Mouse (Mus musculus): Measurements from ENCODE around the gene Eif3k. TPM values are rescaled to one million over a fixed set of nuclear protein-coding genes. Genes with fewer than 3 reads are reported as not detected.

Eif3k gene
- polyA plus RNA-seq, 1 experiment from 2014 or later, result 373 TPM

- no peak for ATAC-seq (ENCODE audit: insufficient read depth, low FRiP score, low read depth)
- WGBS, result 44% methylated on average over 5 of the region's 5 CpGs
These were observed 38.0 kb downstream of the Eif3k start for GRCm38 (mm10) chr7:28943451-28944180.

GRCm38 (mm10) chr7:28941542-28941941, 40.1 kb downstream of the Eif3k start:
- no peak overlapping the region for H3K4me2 ChIP-seq
- H3K9ac ChIP-seq, result no peak overlapping the region
- H3K4me1 ChIP-seq, result peaks cover 69% of the 10 kb centered on the region

More at GRCm38 (mm10) chr7:28943451-28944180, 38.0 kb downstream of the Eif3k start:
- H3K4me2 ChIP-seq, result no peak overlapping the region
- peaks cover 76% of the 10 kb centered on the region for H3K4me1 ChIP-seq
- no peaks in the 10 kb centered on the region for H3K9me3 ChIP-seq
- H3K27me3 ChIP-seq (replicated peaks), result no peaks in the 10 kb centered on the region
- H3K4me3 ChIP-seq (replicated peaks), result no peak overlapping the region
- peak overlapping the region; percentile 58 for H3K27ac ChIP-seq
- H3K9ac ChIP-seq, result no peak overlapping the region
- no peaks in the 10 kb centered on the region for H3K36me3 ChIP-seq

GRCm38 (mm10) chr7:28941129-28941528, 40.5 kb downstream of the Eif3k start:
- WGBS, result 65% methylated on average over 4 of the region's 4 CpGs
- H3K9ac ChIP-seq, result no peak overlapping the region
- H3K27ac ChIP-seq, result peak overlapping the region; percentile 58
- no peaks in the 10 kb centered on the region for H3K9me3 ChIP-seq
- no peak overlapping the region for H3K4me2 ChIP-seq
- no peak for ATAC-seq (ENCODE audit: insufficient read depth, low FRiP score, low read depth)
- peaks cover 69% of the 10 kb centered on the region for H3K4me1 ChIP-seq
- H3K36me3 ChIP-seq, result no peaks in the 10 kb centered on the region
- H3K4me3 ChIP-seq (replicated peaks), result no peak overlapping the region
- H3K27me3 ChIP-seq (replicated peaks), result no peaks in the 10 kb centered on the region

More at GRCm38 (mm10) chr7:28941542-28941941, 40.1 kb downstream of the Eif3k start:
- no peak overlapping the region for H3K4me3 ChIP-seq (replicated peaks)
- WGBS, result 58% methylated on average over 4 of the region's 4 CpGs
- no peaks in the 10 kb centered on the region for H3K36me3 ChIP-seq
- no peaks in the 10 kb centered on the region for H3K9me3 ChIP-seq
- H3K27ac ChIP-seq, result peak overlapping the region; percentile 58
- no peak for ATAC-seq (ENCODE audit: insufficient read depth, low FRiP score, low read depth)
- no peaks in the 10 kb centered on the region for H3K27me3 ChIP-seq (replicated peaks)

- H3K4me2 ChIP-seq, result no peak overlapping the region
- no peak overlapping the region for H3K4me3 ChIP-seq (replicated peaks)
- 67% methylated on average over 7 of the region's 7 CpGs for WGBS
- H3K27ac ChIP-seq, result peak overlapping the region; percentile 58
- no peak for ATAC-seq (ENCODE audit: insufficient read depth, low FRiP score, low read depth)
- H3K36me3 ChIP-seq, result no peaks in the 10 kb centered on the region
- H3K4me1 ChIP-seq, result peaks cover 55% of the 10 kb centered on the region
- no peak overlapping the region for H3K9ac ChIP-seq
- no peaks in the 10 kb centered on the region for H3K9me3 ChIP-seq
- no peaks in the 10 kb centered on the region for H3K27me3 ChIP-seq (replicated peaks)
These were observed 42.1 kb downstream of the Eif3k start for GRCm38 (mm10) chr7:28939418-28940183.

- Histone ChIP-seq H3K4me1 (peaks cover 55% of the 10 kb centered on the region), H3K9me3 (no peaks in the 10 kb centered on the region), H3K27me3 (replicated peaks) (no peaks in the 10 kb centered on the region), H3K4me3 (replicated peaks) (no peak overlapping the region), H3K27ac (0 out of 2 replicates have a peak overlapping the region, but pooled peaks have one; percentile 58), H3K9ac (no peak overlapping the region), H3K36me3 (no peaks in the 10 kb centered on the region), H3K4me2 (no peak overlapping the region)
- 80% methylated on average over 4 of the region's 4 CpGs for WGBS
- no peak for ATAC-seq (ENCODE audit: insufficient read depth, low FRiP score, low read depth)
These were observed 43.0 kb downstream of the Eif3k start for GRCm38 (mm10) chr7:28938654-28939053.

- Histone ChIP-seq H3K36me3 (no peaks in the 10 kb centered on the region), H3K9me3 (no peaks in the 10 kb centered on the region), H3K4me3 (replicated peaks) (no peak overlapping the region), H3K4me1 (peaks cover 58% of the 10 kb centered on the region), H3K27ac (peak overlapping the region; percentile 2; the same call in 1 of the 2 replicates), H3K9ac (no peak overlapping the region), H3K27me3 (replicated peaks) (no peaks in the 10 kb centered on the region), H3K4me2 (no peak overlapping the region)
- ATAC-seq (ENCODE audit: insufficient read depth, low FRiP score, low read depth), result no peak
- 46% methylated on average over 4 of the region's 4 CpGs for WGBS
These were observed 44.9 kb downstream of the Eif3k start for GRCm38 (mm10) chr7:28936787-28937186.

GRCm38 (mm10) chr7:28933825-28934224, 47.8 kb downstream of the Eif3k start:
- Histone ChIP-seq H3K4me3 (replicated peaks) (no peak overlapping the region), H3K36me3 (no peaks in the 10 kb centered on the region), H3K27ac (no peak overlapping the region; the same call in 1 of the 2 replicates), H3K4me2 (no peak overlapping the region), H3K27me3 (replicated peaks) (no peaks in the 10 kb centered on the region), H3K9ac (no peak overlapping the region), H3K9me3 (no peaks in the 10 kb centered on the region), H3K4me1 (peaks cover 56% of the 10 kb centered on the region)
- WGBS, result 90% methylated on average over 2 of the region's 2 CpGs
- no peak for ATAC-seq (ENCODE audit: insufficient read depth, low FRiP score, low read depth)

GRCm38 (mm10) chr7:28932421-28933041, 49.1 kb downstream of the Eif3k start:
- H3K4me1 ChIP-seq, result peaks cover 49% of the 10 kb centered on the region

GRCm38 (mm10) chr7:28931695-28932039, 50.0 kb downstream of the Eif3k start:
- H3K27ac ChIP-seq, result peak overlapping the region; percentile 83
- no peak overlapping the region for H3K9ac ChIP-seq
- 70% methylated on average over 4 of the region's 4 CpGs for WGBS
- no peaks in the 10 kb centered on the region for H3K27me3 ChIP-seq (replicated peaks)
- H3K4me2 ChIP-seq, result no peak overlapping the region
- H3K4me1 ChIP-seq, result peaks cover 47% of the 10 kb centered on the region
- H3K4me3 ChIP-seq (replicated peaks), result no peak overlapping the region
- no peaks in the 10 kb centered on the region for H3K36me3 ChIP-seq
- H3K9me3 ChIP-seq, result no peaks in the 10 kb centered on the region
- ATAC-seq (ENCODE audit: insufficient read depth, low FRiP score, low read depth), result no peak; the same call in 1 of the 2 replicates

More at GRCm38 (mm10) chr7:28932421-28933041, 49.1 kb downstream of the Eif3k start:
- no peak for ATAC-seq (ENCODE audit: insufficient read depth, low FRiP score, low read depth)
- no peak overlapping the region for H3K4me3 ChIP-seq (replicated peaks)
- 64% methylated on average over 6 of the region's 6 CpGs for WGBS
- peak overlapping the region; percentile 11; the same call in 1 of the 2 replicates for H3K4me2 ChIP-seq
- no peaks in the 10 kb centered on the region for H3K9me3 ChIP-seq
- no peaks in the 10 kb centered on the region for H3K36me3 ChIP-seq
- H3K27ac ChIP-seq, result peak overlapping the region; percentile 83
- no peak overlapping the region for H3K9ac ChIP-seq
- no peaks in the 10 kb centered on the region for H3K27me3 ChIP-seq (replicated peaks)

GRCm38 (mm10) chr7:28931032-28931694, 50.5 kb downstream of the Eif3k start:
- 66% methylated on average over 7 of the region's 7 CpGs for WGBS
- H3K9ac ChIP-seq, result no peak overlapping the region

GRCm38 (mm10) chr7:28930320-28931031, 51.2 kb downstream of the Eif3k start:
- peaks cover 51% of the 10 kb centered on the region for H3K4me1 ChIP-seq
- no peaks in the 10 kb centered on the region for H3K36me3 ChIP-seq
- no peaks in the 10 kb centered on the region for H3K9me3 ChIP-seq
- H3K27ac ChIP-seq, result peak overlapping the region; percentile 83
- no peak overlapping the region for H3K9ac ChIP-seq
- no peak overlapping the region for H3K4me3 ChIP-seq (replicated peaks)
- H3K4me2 ChIP-seq, result no peak overlapping the region
- 35% methylated on average over 5 of the region's 5 CpGs for WGBS
- ATAC-seq (ENCODE audit: insufficient read depth, low FRiP score, low read depth), result 0 out of 2 replicates have a peak, but pooled peaks have one; percentile 29
- H3K27me3 ChIP-seq (replicated peaks), result no peaks in the 10 kb centered on the region

More at GRCm38 (mm10) chr7:28931032-28931694, 50.5 kb downstream of the Eif3k start:
- Histone ChIP-seq H3K4me3 (replicated peaks) (no peak overlapping the region), H3K4me2 (no peak overlapping the region), H3K4me1 (peaks cover 47% of the 10 kb centered on the region), H3K9me3 (no peaks in the 10 kb centered on the region), H3K36me3 (no peaks in the 10 kb centered on the region), H3K27me3 (replicated peaks) (no peaks in the 10 kb centered on the region), H3K27ac (peak overlapping the region; percentile 83)
- ATAC-seq (ENCODE audit: insufficient read depth, low FRiP score, low read depth), result peak; percentile 78
